Mouse (Mus musculus): ENCODE measurements at regions not wholly inside any gene's neighbourhood (a gene's known extent, or its start where the extent isn't known, plus 50 kb on each side); places are given as distances from the start of the nearest gene placed in this dataset.

DNA sequence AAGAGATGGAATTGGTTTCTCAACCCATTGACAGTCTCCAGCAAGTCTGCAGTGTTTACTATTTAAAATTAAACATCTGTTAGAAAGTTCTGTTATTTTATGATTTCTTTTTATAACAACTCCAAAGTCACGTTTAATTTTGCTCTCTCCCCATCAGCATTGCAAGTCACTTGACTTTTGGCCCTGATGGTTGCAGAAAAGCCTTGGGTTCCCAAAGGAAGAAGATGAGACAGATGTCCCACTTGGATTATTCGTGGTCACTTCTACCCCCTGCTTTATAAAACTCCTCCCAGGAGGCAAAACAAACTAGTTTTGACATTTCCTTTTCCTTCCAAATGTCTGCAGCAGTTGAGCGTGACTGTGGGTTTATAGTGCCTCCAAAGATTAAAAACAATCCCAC, 502.9 kb upstream of the Jmjd1c start:
- WGBS (ENCODE audit: insufficient replicate concordance): 23% methylated on average over 3 of the region's 3 CpGs
- H3K9ac ChIP-seq (replicated peaks): no peak overlapping the region
- no peak for DNase-seq (ENCODE audit: low read depth in 3 of 3, low spot score in 3 of 3)
- no peak overlapping the region for H3K4me2 ChIP-seq (ENCODE audit: low read depth)
- TF ChIP-seq CTCF (IDR thresholded peaks at IDR 0.05; ENCODE audit: low read depth) (no peak), EP300 (IDR thresholded peaks at IDR 0.05; ENCODE audit: low read depth) (no peak)
- H3K27ac ChIP-seq: no peak overlapping the region
- no peaks in the 10 kb centered on the region for H3K27me3 ChIP-seq (ENCODE audit: control insufficient read depth, insufficient read depth, low read length)
- no peaks in the 10 kb centered on the region for H3K4me1 ChIP-seq (replicated peaks; ENCODE audit: control insufficient read depth in 2 of 2, insufficient read depth in 2 of 2, low read length in 1 of 2)
- H3K36me3 ChIP-seq (replicated peaks; ENCODE audit: control insufficient read depth, insufficient read depth, low read depth): no peaks in the 10 kb centered on the region
- H3K9me3 ChIP-seq (ENCODE audit: control insufficient read depth, low read length): no peaks in the 10 kb centered on the region
- ATAC-seq (ENCODE audit: insufficient read depth): no peak
- no peak overlapping the region for H3K4me3 ChIP-seq (ENCODE audit: insufficient read depth in 1 of 2, low read depth in 2 of 2, low read length in 2 of 2)

DNA sequence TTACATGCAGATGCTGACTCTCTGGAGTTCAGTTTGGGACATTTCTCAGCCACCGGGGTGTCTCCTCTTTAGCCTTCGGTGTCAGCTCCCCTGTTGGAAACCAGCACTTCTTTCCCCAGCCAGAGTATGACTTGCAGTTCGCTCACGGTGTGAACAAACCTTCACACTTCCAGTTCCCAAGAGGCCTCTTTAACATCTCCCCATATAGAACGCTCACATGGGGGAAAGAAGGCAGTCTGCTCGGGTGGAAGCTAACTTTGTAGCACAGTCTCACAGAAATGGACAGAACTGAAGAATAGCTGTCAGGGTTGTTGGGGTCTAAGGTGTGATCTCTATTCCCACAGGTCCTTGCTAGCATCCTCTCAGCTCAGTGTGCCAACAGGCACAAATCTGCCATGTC, 502.4 kb upstream of the Jmjd1c start:
- no peak for ATAC-seq (ENCODE audit: insufficient read depth)
- Histone ChIP-seq H3K4me2 (ENCODE audit: low read depth) (no peak overlapping the region), H3K36me3 (replicated peaks; ENCODE audit: control insufficient read depth, insufficient read depth, low read depth) (no peaks in the 10 kb centered on the region), H3K9ac (replicated peaks) (no peak overlapping the region), H3K27me3 (ENCODE audit: control insufficient read depth, insufficient read depth, low read length) (no peaks in the 10 kb centered on the region), H3K4me3 (ENCODE audit: insufficient read depth in 1 of 2, low read depth in 2 of 2, low read length in 2 of 2) (no peak overlapping the region), H3K4me1 (replicated peaks; ENCODE audit: control insufficient read depth in 2 of 2, insufficient read depth in 2 of 2, low read length in 1 of 2) (no peaks in the 10 kb centered on the region), H3K9me3 (ENCODE audit: control insufficient read depth, low read length) (no peaks in the 10 kb centered on the region), H3K27ac (no peak overlapping the region)
- no peak for TF ChIP-seq EP300 (IDR thresholded peaks at IDR 0.05; ENCODE audit: low read depth)
- TF ChIP-seq CTCF (IDR thresholded peaks at IDR 0.05; ENCODE audit: low read depth): no peak
- WGBS (ENCODE audit: insufficient replicate concordance): 42% methylated on average over 6 of the region's 6 CpGs
- no peak for DNase-seq (ENCODE audit: low read depth in 3 of 3, low spot score in 3 of 3)

DNA sequence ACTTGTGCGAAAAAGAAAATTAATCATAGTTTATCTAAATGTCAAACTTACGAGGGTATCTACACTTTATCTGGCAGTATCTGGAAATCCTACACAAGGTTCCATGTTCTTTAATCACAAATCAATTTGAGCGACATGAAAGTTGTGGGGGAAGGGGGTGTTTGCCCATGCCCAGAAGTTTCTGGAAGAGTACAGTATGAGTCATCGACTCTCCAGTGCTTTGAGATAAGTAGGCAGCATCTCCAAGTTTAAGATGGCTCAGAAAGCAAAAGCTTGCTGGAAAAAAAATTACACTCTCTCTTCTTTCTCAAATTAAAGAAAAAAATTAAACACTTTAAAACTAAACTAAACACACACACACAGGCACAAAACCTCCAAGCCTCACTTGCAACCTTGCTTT, 498.0 kb upstream of the Jmjd1c start:
- Histone ChIP-seq H3K4me2 (ENCODE audit: low read depth) (no peak overlapping the region), H3K27me3 (ENCODE audit: control insufficient read depth, insufficient read depth, low read length) (no peaks in the 10 kb centered on the region), H3K4me3 (ENCODE audit: insufficient read depth in 1 of 2, low read depth in 2 of 2, low read length in 2 of 2) (no peak overlapping the region), H3K36me3 (replicated peaks; ENCODE audit: control insufficient read depth, insufficient read depth, low read depth) (no peaks in the 10 kb centered on the region), H3K4me1 (replicated peaks; ENCODE audit: control insufficient read depth in 2 of 2, insufficient read depth in 2 of 2, low read length in 1 of 2) (no peaks in the 10 kb centered on the region), H3K27ac (no peak overlapping the region), H3K9ac (replicated peaks) (no peak overlapping the region), H3K9me3 (ENCODE audit: control insufficient read depth, low read length) (no peaks in the 10 kb centered on the region)
- 54% methylated on average over 4 of the region's 4 CpGs for WGBS (ENCODE audit: insufficient replicate concordance)
- TF ChIP-seq EP300 (IDR thresholded peaks at IDR 0.05; ENCODE audit: low read depth): no peak
- TF ChIP-seq CTCF (IDR thresholded peaks at IDR 0.05; ENCODE audit: low read depth): no peak
- ATAC-seq (ENCODE audit: insufficient read depth): no peak
- DNase-seq (ENCODE audit: low read depth in 3 of 3, low spot score in 3 of 3): no peak

DNA sequence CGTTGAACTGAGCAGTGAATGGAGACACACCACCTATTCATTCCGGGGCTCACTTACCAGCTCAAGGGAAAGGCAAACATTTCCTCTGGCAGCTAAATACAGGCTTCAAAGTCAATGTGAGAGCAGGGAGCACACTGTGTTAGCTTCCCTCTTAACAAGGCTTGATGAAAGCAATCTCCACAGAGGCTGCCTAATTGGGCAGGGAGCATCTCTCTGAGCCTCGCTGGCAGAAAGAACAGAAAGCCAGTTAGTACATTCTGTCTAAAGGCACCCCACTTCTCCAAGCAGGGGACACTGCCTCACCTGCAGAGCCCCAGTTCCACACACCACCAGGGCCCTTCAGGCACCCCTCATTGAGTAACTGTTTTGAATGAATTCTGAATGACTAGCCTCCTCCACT, 488.8 kb upstream of the Jmjd1c start:
- Histone ChIP-seq H3K27ac (no peak overlapping the region), H3K27me3 (ENCODE audit: control insufficient read depth, insufficient read depth, low read length) (no peaks in the 10 kb centered on the region), H3K9ac (replicated peaks) (no peak overlapping the region), H3K4me2 (ENCODE audit: low read depth) (no peak overlapping the region), H3K4me3 (ENCODE audit: insufficient read depth in 1 of 2, low read depth in 2 of 2, low read length in 2 of 2) (no peak overlapping the region), H3K4me1 (replicated peaks; ENCODE audit: control insufficient read depth in 2 of 2, insufficient read depth in 2 of 2, low read length in 1 of 2) (no peaks in the 10 kb centered on the region), H3K36me3 (replicated peaks; ENCODE audit: control insufficient read depth, insufficient read depth, low read depth) (no peaks in the 10 kb centered on the region), H3K9me3 (ENCODE audit: control insufficient read depth, low read length) (no peaks in the 10 kb centered on the region)
- TF ChIP-seq CTCF (IDR thresholded peaks at IDR 0.05; ENCODE audit: low read depth) (no peak), EP300 (IDR thresholded peaks at IDR 0.05; ENCODE audit: low read depth) (no peak)
- DNase-seq (ENCODE audit: low read depth in 3 of 3, low spot score in 3 of 3): no peak
- ATAC-seq (ENCODE audit: insufficient read depth): no peak
- 48% methylated on average over 3 of the region's 3 CpGs for WGBS (ENCODE audit: insufficient replicate concordance)

DNA sequence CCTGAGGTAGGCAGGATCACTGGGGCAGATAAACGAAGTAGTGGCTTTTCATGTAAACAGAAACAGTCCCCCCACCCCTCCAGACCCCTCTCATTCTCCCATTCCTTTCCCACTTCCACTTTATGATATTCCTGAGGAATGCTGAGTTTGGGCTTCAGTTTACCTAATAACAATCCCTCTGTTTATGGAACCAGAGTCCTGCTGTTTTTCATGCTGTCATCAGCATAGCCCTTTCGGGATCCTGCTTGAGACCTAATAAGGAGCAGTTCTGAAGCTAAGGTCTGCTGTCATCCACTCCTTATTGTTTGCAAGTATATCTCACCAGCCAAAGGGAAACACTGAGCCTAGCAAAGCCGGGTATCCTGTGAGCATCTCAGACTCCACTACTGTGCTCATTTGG, 479.6 kb upstream of the Jmjd1c start:
- no peak overlapping the region for H3K4me3 ChIP-seq (ENCODE audit: insufficient read depth in 1 of 2, low read depth in 2 of 2, low read length in 2 of 2)
- 30% methylated on average over 3 of the region's 3 CpGs for WGBS (ENCODE audit: insufficient replicate concordance)
- H3K36me3 ChIP-seq (replicated peaks; ENCODE audit: control insufficient read depth, insufficient read depth, low read depth): no peaks in the 10 kb centered on the region
- ATAC-seq (ENCODE audit: insufficient read depth): no peak
- no peak for DNase-seq (ENCODE audit: low read depth in 3 of 3, low spot score in 3 of 3)
- H3K4me2 ChIP-seq (ENCODE audit: low read depth): no peak overlapping the region
- no peaks in the 10 kb centered on the region for H3K4me1 ChIP-seq (replicated peaks; ENCODE audit: control insufficient read depth in 2 of 2, insufficient read depth in 2 of 2, low read length in 1 of 2)
- no peak overlapping the region for H3K9ac ChIP-seq (replicated peaks)
- no peak for TF ChIP-seq EP300 (IDR thresholded peaks at IDR 0.05; ENCODE audit: low read depth)
- no peak for TF ChIP-seq CTCF (IDR thresholded peaks at IDR 0.05; ENCODE audit: low read depth)
- H3K27me3 ChIP-seq (ENCODE audit: control insufficient read depth, insufficient read depth, low read length): no peaks in the 10 kb centered on the region
- H3K27ac ChIP-seq: no peak overlapping the region
- no peaks in the 10 kb centered on the region for H3K9me3 ChIP-seq (ENCODE audit: control insufficient read depth, low read length)

Data from liver, embryonic 14.5 days (tissue).